Mouse (Mus musculus) midbrain, embryonic 10.5 days (tissue): ENCODE data around the gene Bud13. TPM values are rescaled to one million over a fixed set of nuclear protein-coding genes. Genes with fewer than 3 reads are reported as not detected.

Experiments used
- polyA plus RNA-seq: library from polyadenylated mRNA; unstranded; fragments of >200 nt; fragmentation: Nextera tagmentation; extraction: Ambion mirVana; gene quantifications from 2 replicates; pipeline ENCODE4 v1.2.1, GENCODE M21; 2016

The Bud13 gene
- polyA plus RNA-seq, 1 experiment from 2014 or later, result 29.7 TPM

Other genes starting within 250 kb of the Bud13 start
- 0.65 and 1.2 TPM in 2 replicates for gene Apoa1, start 54.4 kb upstream of the Bud13 start, polyA plus RNA-seq
- not detected in 2 replicates for gene Apoc3, start 47.4 kb upstream of the Bud13 start, polyA plus RNA-seq
- not detected in 2 replicates for gene Apoa4, start 42.3 kb upstream of the Bud13 start, polyA plus RNA-seq
- gene Apoa5, start 14.4 kb upstream of the Bud13 start, polyA plus RNA-seq, result not detected in 2 replicates
- 62.6 and 69.2 TPM in 2 replicates for gene Zpr1, start 9.9 kb upstream of the Bud13 start, polyA plus RNA-seq
- 0.11 TPM in 1 of 2 replicates, not detected in the other for gene 4931429L15Rik, start 37.0 kb downstream of the Bud13 start, polyA plus RNA-seq